Mouse (Mus musculus) kidney, adult 11 months (tissue): Measurements from ENCODE around the gene Olfr938.

Experiments
- DNase-seq: peaks from one replicate; pipeline ENCODE4 v3.0.0; 2022

Gene Olfr938

DNA sequence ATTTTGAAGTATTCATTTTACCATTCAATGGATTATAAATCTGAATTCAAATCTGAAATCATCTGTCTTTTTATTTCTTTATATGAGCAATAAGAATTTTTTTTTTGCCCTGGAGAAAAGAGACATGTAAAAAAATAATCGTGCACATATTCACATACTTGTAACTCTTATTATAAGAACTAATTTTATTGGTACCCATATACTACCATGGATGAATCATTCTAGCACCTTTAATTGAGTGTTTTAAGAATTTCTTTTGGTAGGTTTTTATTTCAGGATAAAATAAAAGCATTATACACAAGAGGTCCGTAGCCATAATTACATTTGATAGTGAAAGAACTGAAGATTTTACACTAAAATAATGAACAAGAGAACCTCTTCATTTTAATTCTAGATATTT, at the start of gene Olfr938:
Olfr938 (minus strand) TSS at position 101 of the 400 bp plus-strand sequence.
- DNase-seq: no peak

DNA sequence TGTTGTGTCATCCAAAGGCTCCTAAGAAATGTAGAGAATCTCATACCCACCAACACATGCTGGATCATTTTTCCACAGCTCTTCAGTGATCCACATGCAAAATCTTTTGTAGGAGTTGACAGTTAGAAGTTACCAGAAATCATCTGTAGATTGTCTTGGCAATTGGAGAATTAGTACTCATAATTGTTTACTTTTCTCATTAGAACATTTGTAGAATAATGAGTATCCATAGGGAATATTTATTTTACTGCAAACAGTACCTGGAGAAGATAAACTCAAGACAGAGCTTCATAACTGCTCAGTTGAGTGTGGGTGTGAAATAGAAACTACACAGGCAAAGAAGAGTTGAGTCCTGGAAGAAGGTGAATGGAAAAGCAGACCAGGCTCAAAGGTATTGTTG, 49.1 kb upstream of the Olfr938 start, which contains the start of gene Olfr27:
Olfr27 (plus strand) TSS at position 301 of the 400 bp plus-strand sequence.
- no peak for DNase-seq

DNA sequence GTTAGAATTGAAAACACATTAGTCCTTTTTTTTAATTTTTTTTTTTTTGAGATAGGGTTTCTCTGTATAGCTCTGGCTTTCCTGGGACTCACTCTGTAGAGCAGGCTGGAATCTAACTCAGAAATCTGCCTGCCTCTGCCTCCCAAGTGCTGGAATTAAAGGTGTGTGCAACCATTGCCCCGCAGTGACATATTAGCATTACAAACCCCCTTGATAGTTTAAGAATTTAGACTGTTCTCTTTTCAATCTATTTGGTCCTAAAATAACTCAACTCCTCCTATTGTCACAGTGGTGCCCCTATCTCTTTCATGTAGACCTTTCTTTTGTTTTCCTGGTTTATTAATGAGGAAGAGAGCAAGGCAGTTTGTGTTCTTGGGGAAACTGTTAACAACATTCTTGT, 48.6 kb upstream of the Olfr938 start:
- no peak for DNase-seq

DNA sequence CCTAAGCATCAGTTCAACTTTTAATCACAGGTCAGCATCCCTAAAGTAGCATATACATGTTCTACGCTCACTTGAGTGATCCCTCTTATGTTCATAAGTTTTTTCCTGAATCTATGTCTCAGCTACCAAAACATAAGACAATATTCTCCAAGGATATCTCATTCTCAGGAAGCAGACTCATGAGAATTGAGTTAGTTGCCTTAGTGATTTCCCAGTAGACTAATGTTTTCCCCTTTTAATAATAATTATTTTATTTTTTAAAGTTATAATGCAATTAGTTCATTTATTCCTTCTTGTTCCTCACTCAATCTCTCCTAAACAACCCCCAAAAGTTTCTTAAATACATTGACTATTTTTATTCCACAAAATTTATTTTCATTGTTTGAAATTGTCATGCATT, 13.8 kb downstream of the Olfr938 start, which contains the start of gene Olfr937:
Olfr937 (minus strand) TSS at position 101 of the 400 bp plus-strand sequence.
- no peak for DNase-seq
